Mouse (Mus musculus) bone marrow macrophage, adult 2 months (primary cell): ENCODE data around the gene Map3k11.
A peak's percentile ranks its signal among the peaks of the same experiment; 100 is the strongest.

Experiments used
- CTCF ChIP-seq: IDR thresholded peaks from 2 replicates; pipeline ENCODE4 v1.5.1; 2012; ENCODE audit warnings: low read depth, mild to moderate bottlenecking, low read length, moderate library complexity
- POLR2A ChIP-seq: IDR thresholded peaks from 2 replicates; pipeline ENCODE4 v1.6.1; 2012; ENCODE audit warnings: mild to moderate bottlenecking, low read depth, low read length, borderline replicate concordance

GRCm38 (mm10) chr19:5724549-5724941, 36.0 kb downstream of the Map3k11 start:
- TF ChIP-seq POLR2A (0 out of 2 replicates have a peak, but pooled peaks have one; percentile 27), CTCF (no peak)
